Mouse (Mus musculus): ENCODE results near the gene Kdm2b. TPM values are rescaled to one million over a fixed set of nuclear protein-coding genes. Genes with fewer than 3 reads are reported as not detected.

The Kdm2b gene
- polyA plus RNA-seq, 1 experiment from 2014 or later: 88.1 TPM

DNA sequence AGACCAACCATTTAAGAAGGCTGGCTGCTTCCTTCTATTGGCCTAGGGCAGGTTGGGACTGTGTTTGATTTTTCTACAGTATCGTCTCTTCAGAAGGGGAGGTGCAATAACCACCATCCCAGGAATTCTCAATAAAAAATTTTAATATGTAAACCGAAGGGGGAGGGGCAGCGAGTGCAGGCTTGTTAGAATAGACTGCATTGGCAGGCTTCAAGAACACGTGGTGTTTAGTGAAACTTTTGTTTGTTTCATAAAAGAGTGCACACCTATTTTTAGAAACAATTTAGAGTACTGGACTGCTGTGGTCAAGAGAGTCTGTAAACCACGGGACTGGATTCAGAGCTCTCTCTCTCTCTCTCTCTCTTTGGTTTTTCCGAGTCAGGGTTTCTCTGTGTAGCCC is 33.4 kb upstream of the Kdm2b start:
- no peak overlapping the region for H3K4me3 ChIP-seq
- WGBS: 89% methylated on average over 6 of the region's 6 CpGs
- no peak for DNase-seq (ENCODE audit: low spot score)
- no peaks in the 10 kb centered on the region for H3K27me3 ChIP-seq (replicated peaks; ENCODE audit: low read depth, poor library complexity, severe bottlenecking)
- no peaks in the 10 kb centered on the region for H3K9me3 ChIP-seq
- H3K36me3 ChIP-seq (replicated peaks): peaks cover 8% of the 10 kb centered on the region; the same call in 1 of the 2 replicates
- peaks cover 40% of the 10 kb centered on the region for H3K4me1 ChIP-seq
- H3K27ac ChIP-seq (replicated peaks): no peak overlapping the region

DNA sequence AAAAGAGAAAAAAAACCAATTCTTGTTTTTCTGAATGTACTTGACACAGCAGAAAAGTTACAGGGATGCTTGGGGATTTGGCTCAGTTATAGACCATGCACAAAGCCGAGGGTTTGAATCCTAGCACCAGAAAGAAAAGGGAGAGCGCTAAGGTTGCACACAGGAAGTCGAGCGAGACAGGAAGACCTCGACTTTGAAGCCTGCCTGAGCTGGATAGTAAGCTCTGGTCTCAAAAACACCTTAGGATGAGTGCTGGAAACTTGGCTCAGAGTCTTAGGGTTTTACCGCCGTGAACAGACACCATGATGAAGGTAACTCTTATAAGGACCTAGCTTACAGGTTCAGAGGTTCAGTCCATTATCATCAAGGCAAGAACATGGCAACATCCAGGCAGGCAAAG is 31.8 kb upstream of the Kdm2b start:
- Histone ChIP-seq H3K4me3 (no peak overlapping the region), H3K9me3 (no peaks in the 10 kb centered on the region), H3K27ac (replicated peaks) (no peak overlapping the region), H3K27me3 (replicated peaks; ENCODE audit: low read depth, poor library complexity, severe bottlenecking) (peaks cover 2% of the 10 kb centered on the region; the same call in 1 of the 2 replicates), H3K36me3 (replicated peaks) (peaks cover 16% of the 10 kb centered on the region; the same call in 1 of the 2 replicates), H3K4me1 (peaks cover 40% of the 10 kb centered on the region)
- 91% methylated on average over 7 of the region's 7 CpGs for WGBS
- DNase-seq (ENCODE audit: low spot score): no peak

- 93% methylated on average over 5 of the region's 5 CpGs for WGBS
- H3K4me3 ChIP-seq: no peak overlapping the region
These were observed 30.8 kb upstream of the Kdm2b start for GRCm38 (mm10) chr5:123020426-123020825.

DNA sequence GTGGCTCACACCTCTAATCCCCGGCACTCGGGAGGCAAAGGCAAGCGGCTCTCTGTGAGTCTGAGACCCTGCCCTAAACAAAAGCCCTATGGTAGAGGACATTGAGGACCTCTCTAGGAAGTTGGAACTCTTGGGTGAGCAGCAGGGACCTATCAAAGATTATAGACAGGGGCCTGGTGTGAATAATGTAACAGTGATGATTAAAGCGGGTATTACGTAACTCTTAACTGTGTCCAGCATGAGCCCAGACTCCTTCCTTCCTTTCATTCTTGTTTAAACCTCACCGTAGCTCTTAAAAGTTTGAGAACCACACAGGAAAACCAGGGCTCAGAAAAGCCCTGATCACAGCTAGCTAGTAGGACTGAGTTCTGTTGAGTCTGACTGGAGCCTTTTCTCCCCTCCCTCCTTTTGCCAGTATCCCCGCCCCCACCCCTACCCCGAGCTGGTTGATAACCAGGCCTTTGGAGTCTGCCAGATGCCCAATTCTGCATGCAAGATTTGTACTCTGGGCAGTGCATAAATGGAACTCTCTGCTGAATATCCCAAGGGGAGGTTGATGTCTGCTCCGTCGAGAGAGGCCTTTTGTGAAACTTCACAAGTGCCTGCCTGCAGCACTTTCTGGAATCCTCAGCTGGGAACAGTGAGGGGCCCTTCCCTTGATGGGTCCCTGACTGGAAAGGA is 29.9 kb upstream of the Kdm2b start:
- Histone ChIP-seq H3K27me3 (replicated peaks; ENCODE audit: low read depth, poor library complexity, severe bottlenecking) (peaks cover 5% of the 10 kb centered on the region; the same call in 1 of the 2 replicates), H3K4me3 (no peak overlapping the region), H3K36me3 (replicated peaks) (peaks cover 11% of the 10 kb centered on the region; the same call in 1 of the 2 replicates), H3K27ac (replicated peaks) (peak overlapping the region; percentile 12; the same call in 1 of the 2 replicates), H3K4me1 (peaks cover 49% of the 10 kb centered on the region), H3K9me3 (no peaks in the 10 kb centered on the region)
- 64% methylated on average over 10 of the region's 10 CpGs for whole genome bisulfite sequencing
- DNase-seq (ENCODE audit: low spot score): no peak

More at GRCm38 (mm10) chr5:123020426-123020825, 30.8 kb upstream of the Kdm2b start:
- Histone ChIP-seq H3K9me3 (no peaks in the 10 kb centered on the region), H3K27me3 (replicated peaks; ENCODE audit: low read depth, poor library complexity, severe bottlenecking) (peaks cover 5% of the 10 kb centered on the region; the same call in 1 of the 2 replicates), H3K4me1 (peaks cover 42% of the 10 kb centered on the region), H3K27ac (replicated peaks) (no peak overlapping the region), H3K36me3 (replicated peaks) (peaks cover 16% of the 10 kb centered on the region; the same call in 1 of the 2 replicates)
- DNase-seq (ENCODE audit: low spot score): no peak

DNA sequence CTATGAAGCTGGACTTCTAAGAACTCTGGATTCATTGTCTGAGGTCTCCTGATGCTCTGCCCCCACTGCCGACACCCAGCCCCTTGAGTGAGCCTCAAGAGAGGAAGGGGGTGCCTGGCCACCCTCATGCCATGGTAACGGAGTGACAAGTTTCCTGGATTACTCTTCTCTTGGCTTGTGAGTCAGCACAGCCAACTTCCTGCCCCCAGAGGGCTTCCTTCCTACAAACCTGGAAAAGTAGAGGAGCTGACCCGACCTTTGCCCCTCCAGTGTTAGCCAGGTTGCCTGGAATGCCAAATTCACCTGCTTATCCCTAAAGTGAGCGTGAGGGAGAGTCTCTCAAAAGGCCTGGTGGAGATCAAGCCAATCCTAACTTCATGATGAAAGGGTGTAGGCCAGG is 27.9 kb upstream of the Kdm2b start:
- Histone ChIP-seq H3K9me3 (no peaks in the 10 kb centered on the region), H3K36me3 (replicated peaks) (peaks cover 11% of the 10 kb centered on the region; the same call in 1 of the 2 replicates), H3K27me3 (replicated peaks; ENCODE audit: low read depth, poor library complexity, severe bottlenecking) (peaks cover 5% of the 10 kb centered on the region; the same call in 1 of the 2 replicates), H3K4me1 (peaks cover 55% of the 10 kb centered on the region), H3K4me3 (peak overlapping the region; percentile 16; the same call in 1 of the 2 replicates), H3K27ac (replicated peaks) (no peak overlapping the region)
- DNase-seq (ENCODE audit: low spot score): no peak
- 76% methylated on average over 4 of the region's 4 CpGs for WGBS

- Histone ChIP-seq H3K27me3 (replicated peaks; ENCODE audit: low read depth, poor library complexity, severe bottlenecking) (peaks cover 5% of the 10 kb centered on the region; the same call in 1 of the 2 replicates), H3K27ac (replicated peaks) (peak overlapping the region; percentile 88; the same call in 1 of the 2 replicates), H3K4me1 (peaks cover 55% of the 10 kb centered on the region), H3K4me3 (peak overlapping the region; percentile 82), H3K9me3 (no peaks in the 10 kb centered on the region), H3K36me3 (replicated peaks) (peaks cover 11% of the 10 kb centered on the region; the same call in 1 of the 2 replicates)
- WGBS: 29% methylated on average over 8 of the region's 8 CpGs
- no peak for DNase-seq (ENCODE audit: low spot score)
These were observed 26.3 kb upstream of the Kdm2b start for GRCm38 (mm10) chr5:123015915-123016314.

DNA sequence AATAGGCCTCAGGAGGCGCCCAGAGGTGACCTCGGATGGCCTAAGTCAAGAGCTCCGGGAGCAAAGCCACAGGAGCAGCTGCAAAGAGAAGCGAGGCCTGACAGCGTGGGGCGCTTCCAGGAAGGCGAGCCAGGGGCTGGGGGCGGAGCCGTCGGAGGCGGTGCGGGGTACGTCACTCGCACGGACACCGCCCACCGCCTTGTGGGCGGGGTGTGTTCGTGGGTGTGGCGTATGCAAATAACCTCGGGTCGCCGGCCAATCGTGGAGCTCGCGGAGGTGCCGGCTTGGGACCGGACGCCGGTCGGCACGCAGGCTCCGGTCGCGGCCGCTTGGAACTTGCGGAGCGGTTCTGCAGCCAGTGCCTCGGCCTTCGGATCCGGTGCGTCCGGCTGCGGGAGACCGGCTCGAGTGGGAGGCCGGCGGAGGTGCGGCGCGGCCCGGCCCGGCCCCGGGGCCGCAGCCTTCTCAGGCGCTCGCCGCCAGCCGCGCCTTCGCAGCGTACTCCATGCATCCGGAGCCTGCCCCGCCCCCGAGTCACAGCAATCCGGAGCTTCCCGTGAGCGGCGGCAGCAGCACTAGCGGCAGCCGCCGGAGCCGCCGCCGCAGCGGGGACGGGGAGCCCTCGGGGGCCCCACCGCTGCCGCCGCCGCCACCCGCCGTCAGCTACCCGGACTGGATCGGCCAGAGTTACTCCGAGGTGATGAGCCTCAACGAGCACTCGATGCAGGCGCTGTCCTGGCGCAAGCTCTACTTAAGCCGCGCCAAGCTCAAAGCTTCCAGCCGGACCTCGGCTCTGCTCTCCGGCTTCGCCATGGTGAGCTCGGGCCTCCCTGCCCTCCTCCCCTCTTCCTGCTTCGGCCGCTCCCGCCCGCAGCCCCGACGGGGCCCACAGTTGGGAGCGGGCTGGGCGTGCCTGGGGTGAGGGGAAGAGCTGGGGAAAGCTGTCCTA is 25.4 kb upstream of the Kdm2b start, which contains the start of gene Orai1:
TSS of gene Orai1 (plus strand) at position 322 of the 949 bp plus-strand sequence.
- DNase-seq (ENCODE audit: low spot score): peak; percentile 99
- Histone ChIP-seq H3K27ac (replicated peaks) (peak within 1 kb of the TSS; percentile 88), H3K27me3 (replicated peaks; ENCODE audit: low read depth, poor library complexity, severe bottlenecking) (peaks cover 5% of the 10 kb centered on the region; the same call in 1 of the 2 replicates), H3K9me3 (no peaks in the 10 kb centered on the region), H3K36me3 (replicated peaks) (peaks cover 11% of the 10 kb centered on the region; the same call in 1 of the 2 replicates), H3K4me3 (peak within 1 kb of the TSS; percentile 82), H3K4me1 (peaks cover 55% of the 10 kb centered on the region)
- WGBS: under 1% methylated on average over 106 of the region's 106 CpGs

GRCm38 (mm10) chr5:123013599-123014315 is 24.1 kb upstream of the Kdm2b start:
- H3K27ac ChIP-seq (replicated peaks): peak overlapping the region; percentile 32
- peaks cover 42% of the 10 kb centered on the region for H3K4me1 ChIP-seq
- H3K9me3 ChIP-seq: no peaks in the 10 kb centered on the region
- DNase-seq (ENCODE audit: low spot score): peak; percentile 74
- peaks cover 11% of the 10 kb centered on the region; the same call in 1 of the 2 replicates for H3K36me3 ChIP-seq (replicated peaks)
- 67% methylated on average over 9 of the region's 9 CpGs for WGBS
- no peak overlapping the region for H3K4me3 ChIP-seq
- H3K27me3 ChIP-seq (replicated peaks; ENCODE audit: low read depth, poor library complexity, severe bottlenecking): peaks cover 5% of the 10 kb centered on the region; the same call in 1 of the 2 replicates

DNA sequence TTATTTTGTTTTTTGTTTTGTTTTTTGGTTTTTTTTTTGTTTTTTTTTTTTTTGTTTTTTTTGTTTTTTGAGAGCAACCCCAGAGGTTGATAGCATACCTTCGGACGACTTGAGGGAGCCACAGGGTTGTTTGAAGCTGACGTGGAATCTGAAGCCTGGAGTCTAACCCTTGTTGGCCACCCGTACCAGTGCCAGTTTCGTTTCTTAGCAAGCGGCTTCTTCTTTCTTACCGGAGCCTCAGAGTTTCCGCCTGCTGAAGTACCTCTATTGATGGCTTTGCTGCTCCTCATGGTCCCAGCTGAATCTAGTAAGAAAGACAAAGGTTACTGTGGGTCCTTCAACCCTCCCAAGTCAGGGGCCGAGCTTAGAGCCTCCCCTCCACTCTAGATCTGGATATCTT is 22.1 kb upstream of the Kdm2b start:
- DNase-seq (ENCODE audit: low spot score): no peak
- Histone ChIP-seq H3K27ac (replicated peaks) (no peak overlapping the region), H3K4me1 (peaks cover 24% of the 10 kb centered on the region), H3K9me3 (no peaks in the 10 kb centered on the region), H3K36me3 (replicated peaks) (no peaks in the 10 kb centered on the region), H3K27me3 (replicated peaks; ENCODE audit: low read depth, poor library complexity, severe bottlenecking) (peaks cover 5% of the 10 kb centered on the region; the same call in 1 of the 2 replicates), H3K4me3 (no peak overlapping the region)
- WGBS: 94% methylated on average over 9 of the region's 9 CpGs

DNA sequence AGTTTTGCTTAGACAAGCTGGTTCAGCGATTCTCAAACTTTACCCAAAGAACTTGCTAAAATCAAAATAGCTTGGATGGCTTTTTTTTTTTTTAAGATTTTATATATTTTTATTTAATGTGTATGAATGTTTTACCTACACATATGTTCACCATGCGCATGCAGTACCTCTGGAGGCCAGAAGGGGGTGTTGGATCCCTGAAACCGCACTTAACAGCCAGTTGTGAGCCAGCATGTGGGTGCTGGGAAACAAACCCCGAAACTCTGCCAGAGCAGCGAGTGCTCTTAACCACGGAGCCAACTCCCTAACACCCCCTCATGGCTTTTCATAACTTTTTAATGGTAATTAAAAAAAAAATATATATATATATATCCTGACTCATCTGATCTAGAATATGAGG is 21.2 kb upstream of the Kdm2b start:
- Histone ChIP-seq H3K4me3 (no peak overlapping the region), H3K4me1 (peaks cover 20% of the 10 kb centered on the region), H3K9me3 (no peaks in the 10 kb centered on the region), H3K27ac (replicated peaks) (no peak overlapping the region), H3K36me3 (replicated peaks) (no peaks in the 10 kb centered on the region), H3K27me3 (replicated peaks; ENCODE audit: low read depth, poor library complexity, severe bottlenecking) (no peaks in the 10 kb centered on the region)
- no peak for DNase-seq (ENCODE audit: low spot score)
- WGBS: 92% methylated on average over 6 of the region's 6 CpGs

GRCm38 (mm10) chr5:123009873-123010272 is 20.2 kb upstream of the Kdm2b start:
- no peak overlapping the region for H3K27ac ChIP-seq (replicated peaks)
- no peaks in the 10 kb centered on the region for H3K27me3 ChIP-seq (replicated peaks; ENCODE audit: low read depth, poor library complexity, severe bottlenecking)
- DNase-seq (ENCODE audit: low spot score): no peak
- H3K4me3 ChIP-seq: no peak overlapping the region
- peaks cover 15% of the 10 kb centered on the region for H3K4me1 ChIP-seq
- H3K36me3 ChIP-seq (replicated peaks): no peaks in the 10 kb centered on the region
- H3K9me3 ChIP-seq: no peaks in the 10 kb centered on the region
- 88% methylated on average over 11 of the region's 11 CpGs for WGBS
